ENCODE assay signal across 13 mouse cellular contexts in the genomic region with DNA sequence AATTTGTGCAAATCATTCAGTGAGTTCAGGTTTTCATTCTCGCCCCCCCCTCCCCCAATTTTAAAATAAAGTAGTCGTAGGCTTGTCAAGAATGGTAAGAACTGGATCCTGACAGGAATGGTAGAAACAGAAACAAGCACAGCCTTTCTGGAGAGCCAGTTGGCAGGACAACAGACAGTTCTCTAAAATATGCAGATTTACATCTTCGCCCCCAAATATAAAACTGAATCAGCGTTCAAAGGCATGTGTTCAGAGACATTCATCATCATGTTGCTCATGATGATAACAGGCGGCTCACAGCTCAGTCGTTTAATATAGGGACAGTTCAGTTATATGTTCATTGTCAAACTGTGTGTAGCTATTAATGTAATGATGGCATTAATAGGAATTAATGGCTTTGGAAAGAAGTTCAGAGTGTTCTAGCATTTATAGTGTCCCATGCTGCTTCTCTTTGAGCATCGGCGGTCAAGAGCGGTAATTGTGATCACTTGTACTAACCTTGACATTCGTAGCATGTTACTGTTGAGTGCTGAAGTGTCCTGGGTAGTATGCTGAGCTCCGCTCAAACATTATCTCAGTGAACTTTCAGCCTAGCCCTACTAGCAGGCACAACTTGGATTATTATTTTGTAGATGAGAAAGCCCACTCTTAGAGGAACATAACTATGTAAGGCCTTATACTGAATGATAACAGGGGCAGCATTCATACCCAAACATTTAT.
A peak's percentile ranks its signal among the peaks of the same experiment; 100 is the strongest.
DNase-seq lines count a peak whose midpoint lies in the region; ATAC-seq and TF ChIP-seq lines count a peak whose summit lies in the region.
"Had no signal": no experiment of that assay in that cellular context is flagged by ENCODE, and none has a peak within 500 bp of the region (broad histone marks: within the 10 kb centered on the region; RNA-seq: fewer than 3 reads in every experiment).

No protein-coding gene starts in this region.

- H3K9ac ChIP-seq in hindbrain, embryonic 16.5 days (ENCODE audit: low read depth, low read length): no peak overlapping the region
- no peak overlapping the region for H3K9ac ChIP-seq in liver, embryonic 15.5 days
- no peak overlapping the region for H3K9ac ChIP-seq in liver, embryonic 12.5 days
- H3K9ac ChIP-seq in liver, embryonic 16.5 days (ENCODE audit: low read depth, low read length): no peak overlapping the region
- H3K9ac ChIP-seq: limb, embryonic 15.5 days had no signal

- no peak overlapping the region for H3K4me3 ChIP-seq in hindbrain, embryonic 10.5 days
- H3K4me3 ChIP-seq in hindbrain, embryonic 16.5 days (ENCODE audit: low read length): no peak overlapping the region
- no peak overlapping the region for H3K4me3 ChIP-seq in liver, embryonic 15.5 days (replicated peaks)
- H3K4me3 ChIP-seq in liver, embryonic 12.5 days: no peak overlapping the region
- H3K4me3 ChIP-seq in embryonic fibroblast, embryonic 13.5 days (ENCODE audit: insufficient read depth, low read length): no peak overlapping the region
- H3K4me3 ChIP-seq in liver, embryonic 16.5 days (ENCODE audit: low read depth, low read length): no peak overlapping the region
- H3K4me3 ChIP-seq: limb, embryonic 15.5 days; myocyte had no signal

- DNase-seq in hindbrain, embryonic 10.5 days (ENCODE audit: low spot score): no peak
- DNase-seq in cerebellum, postnatal 4 days (ENCODE audit: low spot score in 2 of 2): no peak
- DNase-seq in spleen, postnatal 4 days (ENCODE audit: low spot score in 2 of 2): no peak
- DNase-seq: cerebellum, adult 8-10 months; heart, postnatal 4 days; right cerebral cortex, postnatal 14 days had no signal

- H3K9me3 ChIP-seq in hindbrain, embryonic 10.5 days: no peaks in the 10 kb centered on the region
- H3K9me3 ChIP-seq in hindbrain, embryonic 16.5 days (ENCODE audit: control insufficient read depth, low read length): no peaks in the 10 kb centered on the region
- H3K9me3 ChIP-seq in liver, embryonic 15.5 days (replicated peaks): no peaks in the 10 kb centered on the region
- H3K9me3 ChIP-seq in liver, embryonic 12.5 days (replicated peaks): no peaks in the 10 kb centered on the region
- no peaks in the 10 kb centered on the region for H3K9me3 ChIP-seq in liver, embryonic 16.5 days (replicated peaks; ENCODE audit: control insufficient read depth, low read length)
- H3K9me3 ChIP-seq: limb, embryonic 15.5 days had no signal

- H3K27me3 ChIP-seq in hindbrain, embryonic 10.5 days (ENCODE audit: insufficient read depth, poor library complexity, severe bottlenecking): no peaks in the 10 kb centered on the region
- no peaks in the 10 kb centered on the region for H3K27me3 ChIP-seq in hindbrain, embryonic 16.5 days (replicated peaks; ENCODE audit: control insufficient read depth, insufficient read depth, low read length)
- H3K27me3 ChIP-seq in liver, embryonic 15.5 days: no peaks in the 10 kb centered on the region
- H3K27me3 ChIP-seq in liver, embryonic 12.5 days (replicated peaks): no peaks in the 10 kb centered on the region
- no peaks in the 10 kb centered on the region for H3K27me3 ChIP-seq in liver, embryonic 16.5 days (ENCODE audit: control insufficient read depth, insufficient read depth, low read depth, low read length)
- H3K27me3 ChIP-seq: limb, embryonic 15.5 days had no signal

- no peaks in the 10 kb centered on the region for H3K36me3 ChIP-seq in hindbrain, embryonic 10.5 days
- no peaks in the 10 kb centered on the region for H3K36me3 ChIP-seq in hindbrain, embryonic 16.5 days (ENCODE audit: control insufficient read depth, insufficient read depth, low read length)
- no peaks in the 10 kb centered on the region for H3K36me3 ChIP-seq in liver, embryonic 15.5 days (replicated peaks)
- H3K36me3 ChIP-seq in liver, embryonic 12.5 days: no peaks in the 10 kb centered on the region
- H3K36me3 ChIP-seq in liver, embryonic 16.5 days (ENCODE audit: control insufficient read depth, insufficient read depth): no peaks in the 10 kb centered on the region
- H3K36me3 ChIP-seq: limb, embryonic 15.5 days had no signal

- ATAC-seq in hindbrain, embryonic 16.5 days: no peak
- ATAC-seq in liver, embryonic 15.5 days (ENCODE audit: insufficient read depth): no peak
- no peak for ATAC-seq in liver, embryonic 12.5 days
- no peak for ATAC-seq in liver, embryonic 16.5 days (ENCODE audit: low read depth)

- no peak overlapping the region for H3K4me2 ChIP-seq in hindbrain, embryonic 16.5 days (ENCODE audit: low read length)
- H3K4me2 ChIP-seq in liver, embryonic 15.5 days: no peak overlapping the region
- no peak overlapping the region for H3K4me2 ChIP-seq in liver, embryonic 12.5 days
- H3K4me2 ChIP-seq in liver, embryonic 16.5 days (ENCODE audit: low read depth, low read length): no peak overlapping the region
- H3K4me2 ChIP-seq: limb, embryonic 15.5 days had no signal

- no peak for TF ChIP-seq CTCF in embryonic fibroblast, embryonic 13.5 days (IDR thresholded peaks at IDR 0.05; ENCODE audit: borderline replicate concordance, insufficient read depth, low read length)

- 88% methylated on average over 11 of the region's 11 CpGs for WGBS in hindbrain, embryonic 10.5 days
- 67% methylated on average over 11 of the region's 11 CpGs for WGBS in hindbrain, embryonic 16.5 days
- WGBS in liver, embryonic 15.5 days (ENCODE audit: insufficient replicate concordance): 72% methylated on average over 11 of the region's 11 CpGs
- 76% methylated on average over 11 of the region's 11 CpGs for WGBS in liver, embryonic 12.5 days (ENCODE audit: insufficient replicate concordance)
- WGBS in liver, embryonic 16.5 days (ENCODE audit: insufficient replicate concordance): 76% methylated on average over 11 of the region's 11 CpGs

- H3K4me1 ChIP-seq in hindbrain, embryonic 10.5 days (replicated peaks): peaks cover 38% of the 10 kb centered on the region
- H3K4me1 ChIP-seq in hindbrain, embryonic 16.5 days (ENCODE audit: control insufficient read depth, insufficient read depth, low read depth, low read length): peaks cover 10% of the 10 kb centered on the region
- peaks cover 34% of the 10 kb centered on the region for H3K4me1 ChIP-seq in liver, embryonic 15.5 days (replicated peaks)
- H3K4me1 ChIP-seq in liver, embryonic 12.5 days: peaks cover 28% of the 10 kb centered on the region
- peaks cover 8% of the 10 kb centered on the region for H3K4me1 ChIP-seq in embryonic fibroblast, embryonic 13.5 days (ENCODE audit: control insufficient read depth, insufficient read depth, low read length)
- peaks cover 16% of the 10 kb centered on the region for H3K4me1 ChIP-seq in liver, embryonic 16.5 days (ENCODE audit: control insufficient read depth, low read depth, low read length)

- H3K27ac ChIP-seq in hindbrain, embryonic 10.5 days: peak overlapping the region; percentile 82; the same call in 1 of the 2 replicates
- no peak overlapping the region for H3K27ac ChIP-seq in hindbrain, embryonic 16.5 days (ENCODE audit: low read depth, low read length)
- peak overlapping the region; percentile 43; the same call in 1 of the 2 replicates for H3K27ac ChIP-seq in liver, embryonic 15.5 days (replicated peaks)
- no peak overlapping the region for H3K27ac ChIP-seq in liver, embryonic 12.5 days
- peak overlapping the region; percentile 99 for H3K27ac ChIP-seq in embryonic fibroblast, embryonic 13.5 days (ENCODE audit: insufficient read depth, low read length)
- peak overlapping the region; percentile 21 for H3K27ac ChIP-seq in liver, embryonic 16.5 days (ENCODE audit: low read length)

- no peak for TF ChIP-seq POLR2A in embryonic fibroblast, embryonic 13.5 days (IDR thresholded peaks at IDR 0.05; ENCODE audit: low read depth, low read length)

Comparison
In these comparisons a context has a peak if more than half of its experiments do, and no peak if none do; other contexts are left out.
1. H3K27ac ChIP-seq: peak in hindbrain, embryonic 10.5 days (single experiment), liver, embryonic 15.5 days (single experiment), embryonic fibroblast, embryonic 13.5 days (single experiment) and liver, embryonic 16.5 days (single experiment); none in hindbrain, embryonic 16.5 days (single experiment) and liver, embryonic 12.5 days (single experiment).